Mouse (Mus musculus) lung, adult 2 months (tissue): Measurements from ENCODE around the gene Pet100. TPM values are rescaled to one million over a fixed set of nuclear protein-coding genes. Genes with fewer than 3 reads are reported as not detected.
A peak's percentile ranks its signal among the peaks of the same experiment; 100 is the strongest.

Experiments
- DNase-seq: peaks from one replicate; pipeline ENCODE4 v3.0.0; 2022
- H3K4me1 ChIP-seq: fragments of 200-500 bp; 2 replicates; pipeline ENCODE4 v1.6.1; 2011; ENCODE audit warnings: low read length; ENCODE audit not compliant: control insufficient read depth, insufficient read depth
- H3K4me3 ChIP-seq: fragments of 200-500 bp; replicated peaks from 2 replicates; pipeline ENCODE3; 2011; ENCODE audit warnings: low read depth, mild to moderate bottlenecking, control low read depth, low read length; ENCODE audit errors: extremely low read depth
- CTCF ChIP-seq: fragments of 200-500 bp; IDR thresholded peaks from 2 replicates; pipeline ENCODE4 v1.5.1; 2011; ENCODE audit warnings: mild to moderate bottlenecking, low read length, control low read depth; ENCODE audit not compliant: insufficient read depth
- POLR2A ChIP-seq: fragments of 200-500 bp; IDR thresholded peaks from 2 replicates; pipeline ENCODE4 v1.6.1; 2011; ENCODE audit warnings: low read depth, mild to moderate bottlenecking, control low read depth, low read length, borderline replicate concordance; ENCODE audit errors: extremely low read depth
- WGBS: fragments of 180-500 bp; shearing (Covaris S2); methylation state at CpG from one replicate; pipeline ENCODE4 v1.1.7; 2018; 5-methylcytosine and 5-hydroxymethylcytosine counted together
- polyA plus RNA-seq: library from polyadenylated mRNA; depleted of rRNA; stranded (reverse); fragments of >200 nt; gene quantifications from 2 replicates; pipeline ENCODE4 v1.2.3, GENCODE M21; 2012; rRNA removed

Gene Pet100
- polyA plus RNA-seq, 1 experiment: 10.0 TPM

DNA sequence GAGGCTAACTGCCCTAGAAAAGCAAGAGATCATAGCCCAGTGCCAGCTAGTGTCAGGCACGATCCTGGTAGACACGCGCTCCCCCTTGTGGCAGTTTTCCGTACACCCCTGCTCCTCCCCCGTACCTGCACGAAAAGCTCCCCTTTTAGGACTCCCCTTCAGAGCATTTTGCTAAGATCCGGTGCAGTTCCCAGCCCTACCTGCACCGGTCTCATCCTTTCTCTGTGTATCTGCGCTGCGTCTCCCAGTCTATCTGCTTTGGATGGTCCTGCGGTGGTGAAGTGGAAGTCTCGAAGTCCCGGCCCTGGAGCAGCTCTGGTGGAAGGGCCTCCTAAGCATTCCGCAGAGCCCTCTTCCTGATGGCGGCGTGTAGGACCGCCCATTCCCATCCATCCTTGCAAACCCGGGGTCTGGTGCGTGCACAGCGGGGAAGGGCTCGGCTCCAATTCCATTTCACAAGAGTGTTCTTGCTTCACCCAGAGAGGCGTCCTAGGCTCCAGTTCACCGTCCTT is 50.7 kb downstream of the Pet100 start, which contains the start of gene Fcor:
Gene Fcor (minus strand): TSS at position 383 of the 512 bp plus-strand sequence.
- TF ChIP-seq POLR2A (no peak), CTCF (peak; percentile 94)
- DNase-seq: peak; percentile 87
- WGBS: under 1% methylated on average over 23 of the region's 23 CpGs

DNA sequence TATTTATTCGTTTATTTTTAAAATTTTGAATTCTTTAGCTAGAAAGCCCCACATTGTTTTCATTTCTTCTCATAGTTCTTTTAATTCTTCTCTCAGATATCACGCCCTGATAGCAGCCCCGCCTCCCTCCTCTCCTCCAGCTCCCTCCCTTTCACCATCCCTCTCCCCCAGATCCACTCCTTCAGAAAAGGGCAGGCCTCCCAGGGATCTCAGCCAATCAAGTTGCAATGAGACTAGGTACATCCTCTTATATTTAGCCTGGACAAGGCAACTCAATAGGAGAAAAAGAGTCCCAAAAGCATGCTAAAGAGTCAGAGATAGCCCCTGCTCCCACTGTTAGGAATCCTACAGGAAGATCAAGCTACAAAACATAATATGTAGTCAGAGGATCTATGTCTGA is 53.3 kb downstream of the Pet100 start:
- TF ChIP-seq POLR2A (no peak), CTCF (no peak)
- 54% methylated on average over 3 of the region's 3 CpGs for WGBS
- no peak for DNase-seq

More for the DNA sequence above, 50.7 kb downstream of the Pet100 start, which contains the start of gene Fcor:
- Histone ChIP-seq H3K4me3 (peak within 1 kb of the TSS; percentile 84), H3K4me1 (no peaks in the 10 kb centered on the region; the same call in 1 of the 2 replicates)

More for the DNA sequence above, 53.3 kb downstream of the Pet100 start:
- Histone ChIP-seq H3K4me1 (no peaks in the 10 kb centered on the region; the same call in 1 of the 2 replicates), H3K4me3 (no peak overlapping the region)

Other genes with a start within 250 kb of the Pet100 start
- 68.7 and 87.9 TPM in 2 replicates for gene Arhgef18, start 228.5 kb upstream of the Pet100 start, polyA plus RNA-seq
- gene Pex11g, start 153.9 kb upstream of the Pet100 start, polyA plus RNA-seq: 7.6 and 7.7 TPM in 2 replicates
- gene Tex45, start 150.7 kb upstream of the Pet100 start, polyA plus RNA-seq: 0.14 and 0.24 TPM in 2 replicates
- 78.5 TPM in 2 replicates for gene Zfp358, start 128.4 kb upstream of the Pet100 start, polyA plus RNA-seq
- 286 and 410 TPM in 2 replicates for gene Mcoln1, start 121.1 kb upstream of the Pet100 start, polyA plus RNA-seq
- 75.7 and 88.1 TPM in 2 replicates for gene Pnpla6, start 106.2 kb upstream of the Pet100 start, polyA plus RNA-seq
- gene C330021F23Rik, start 53.6 kb upstream of the Pet100 start, polyA plus RNA-seq: 0.88 TPM in 1 of 2 replicates, not detected in the other
- 16.9 and 33.1 TPM in 2 replicates for gene Camsap3, start 34.3 kb upstream of the Pet100 start, polyA plus RNA-seq
- gene Xab2, start 232 bp upstream of the Pet100 start, polyA plus RNA-seq: 59.0 and 66.6 TPM in 2 replicates
- not detected in 2 replicates for gene Pcp2, start 4.0 kb downstream of the Pet100 start, polyA plus RNA-seq
- gene Stxbp2, start 9.4 kb downstream of the Pet100 start, polyA plus RNA-seq: 115 and 153 TPM in 2 replicates
- 6.2 and 10.8 TPM in 2 replicates for gene Retn, start 34.2 kb downstream of the Pet100 start, polyA plus RNA-seq
- 8.2 and 10.0 TPM in 2 replicates for gene Mcemp1, start 44.2 kb downstream of the Pet100 start, polyA plus RNA-seq
- 6.5 and 17.4 TPM in 2 replicates for gene Fcor, start 50.8 kb downstream of the Pet100 start, polyA plus RNA-seq
- gene Trappc5, start 54.8 kb downstream of the Pet100 start, polyA plus RNA-seq: 28.5 and 28.7 TPM in 2 replicates
- 2.7 and 12.5 TPM in 2 replicates for gene Fcer2a, start 72.6 kb downstream of the Pet100 start, polyA plus RNA-seq
- gene Clec4g, start 99.1 kb downstream of the Pet100 start, polyA plus RNA-seq: 0.55 and 1.1 TPM in 2 replicates
- 0.55 and 6.1 TPM in 2 replicates for gene Cd209a, start 127.4 kb downstream of the Pet100 start, polyA plus RNA-seq
- gene Cd209e, start 232.8 kb downstream of the Pet100 start, polyA plus RNA-seq: not detected in 2 replicates